Mouse (Mus musculus) layer of hippocampus, adult 18-20 months (tissue): ENCODE results near the gene Saxo2. TPM values are rescaled to one million over a fixed set of nuclear protein-coding genes. Genes with fewer than 3 reads are reported as not detected.
A peak's percentile ranks its signal among the peaks of the same experiment; 100 is the strongest.

Experiments
- DNase-seq, 2 experiments: peaks; one replicate each; pipeline ENCODE4 v3.0.0; 2022; ENCODE audit warnings: low spot score in 2 of 2
- long read RNA-seq: library from polyadenylated mRNA; stranded (forward); transcript quantifications from one replicate; pipeline ENCODE4 v2.0.0, GENCODE M21; 2021
- total RNA-seq, 2 experiments: library from RNA; stranded (reverse); gene quantifications; 2 replicates each; pipeline ENCODE4 v1.2.3; 2021

The Saxo2 gene
- total RNA-seq: 1 to 10 TPM; 6.5 to 9.5 TPM
- long read RNA-seq, transcript Saxo2-202 (2 exons, 430 nt): major isoform, 6 of 7 reads
- long read RNA-seq, partial matches to known transcripts: 1 of 7 reads
- long read RNA-seq, other reads (novel, unspliced or antisense): 0 of 7 reads

GRCm38 (mm10) chr7:82648353-82649080, at the start of gene Saxo2, which contains the start of gene Efl1:
Gene Saxo2, minus strand, starts transcription at chr7:82648528.
Gene Efl1, plus strand, starts transcription at chr7:82648614.
- DNase-seq: peak; percentile 93 to 98

DNA sequence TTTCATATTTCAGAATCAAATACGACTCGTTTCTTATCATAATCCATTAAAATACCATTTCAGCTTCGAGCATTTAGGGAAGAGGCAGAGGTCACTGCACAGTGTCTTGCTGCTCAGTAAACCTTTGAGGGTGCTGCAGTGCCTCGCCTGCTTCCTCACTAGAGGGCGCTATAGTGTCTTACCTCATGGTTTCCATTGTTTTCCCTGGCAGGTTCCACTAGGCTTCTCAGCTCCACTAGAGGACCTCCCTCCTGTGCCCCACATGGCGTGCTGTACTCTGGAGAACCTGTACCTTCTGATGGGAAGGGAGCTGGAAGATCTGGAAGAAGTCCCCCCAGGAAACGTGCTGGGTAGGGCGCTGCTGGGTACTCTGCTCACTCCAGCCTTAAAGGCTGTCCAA, 49.3 kb upstream of the Saxo2 start:
- no peak for DNase-seq

- DNase-seq: no peak
These were observed 42.9 kb upstream of the Saxo2 start for GRCm38 (mm10) chr7:82691021-82691738.

DNA sequence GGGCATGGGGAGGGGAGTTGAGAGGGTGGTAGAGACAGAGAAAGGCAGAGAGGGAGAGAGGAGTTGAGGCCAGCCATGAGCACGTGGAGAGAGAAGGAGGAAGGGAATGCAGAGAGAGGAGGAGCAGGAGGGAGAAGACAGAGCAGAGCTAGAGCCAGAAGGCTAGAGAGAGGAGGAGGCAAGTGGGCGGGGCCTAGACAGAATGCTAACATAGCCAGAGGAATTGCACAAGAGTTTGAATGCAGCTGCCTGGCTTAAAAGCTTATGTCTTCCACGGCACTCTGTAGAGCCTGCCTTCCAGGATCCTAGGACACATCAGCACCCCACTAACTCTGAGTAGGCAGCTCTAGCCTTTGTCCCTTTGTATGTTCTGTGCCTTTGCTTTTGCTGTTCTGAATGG, 40.4 kb upstream of the Saxo2 start:
- peak in 1 of 2 experiments; percentile 65 for DNase-seq

DNA sequence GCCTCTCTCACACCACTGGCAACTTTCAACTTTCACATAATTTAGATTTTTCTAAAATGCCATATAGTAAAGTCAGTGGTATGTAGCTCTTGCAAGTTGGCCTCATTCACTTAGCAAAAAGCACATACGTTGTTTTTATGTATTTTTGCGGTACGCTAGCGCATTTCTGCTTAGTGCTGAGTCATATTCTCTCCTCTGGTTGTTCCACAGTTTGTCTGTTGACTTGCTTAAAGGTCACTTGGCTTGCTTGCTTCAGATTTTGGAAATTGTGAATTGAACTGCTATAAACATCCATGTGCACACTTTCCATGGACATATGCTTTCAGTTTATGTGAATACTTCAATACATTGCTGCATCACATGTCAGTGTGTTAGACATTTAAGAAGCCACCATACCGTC, 31.6 kb upstream of the Saxo2 start:
- no peak for DNase-seq

DNA sequence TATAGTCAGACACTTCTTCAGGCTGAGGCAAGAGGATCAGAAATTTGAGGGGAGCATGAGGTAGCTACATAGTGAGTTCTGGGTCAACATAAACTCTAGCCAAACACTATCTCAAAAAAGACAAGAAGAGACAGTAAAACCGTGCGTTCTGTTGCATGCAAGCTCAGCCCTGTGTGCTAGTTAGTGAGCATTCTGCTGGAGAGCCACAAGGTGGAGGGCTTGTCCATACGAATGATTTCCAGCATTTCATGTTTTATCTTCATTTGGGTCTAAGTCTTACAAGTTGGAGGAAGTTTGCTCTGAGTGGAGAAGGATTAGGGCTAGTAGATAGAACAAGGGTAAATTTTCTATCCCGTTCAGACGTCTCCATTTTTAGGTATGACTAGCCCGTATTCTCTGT, 28.5 kb upstream of the Saxo2 start:
- DNase-seq: peak in 1 of 2 experiments; percentile 40

- no peak for DNase-seq
These were observed 27.7 kb upstream of the Saxo2 start for GRCm38 (mm10) chr7:82676001-82676400.

DNA sequence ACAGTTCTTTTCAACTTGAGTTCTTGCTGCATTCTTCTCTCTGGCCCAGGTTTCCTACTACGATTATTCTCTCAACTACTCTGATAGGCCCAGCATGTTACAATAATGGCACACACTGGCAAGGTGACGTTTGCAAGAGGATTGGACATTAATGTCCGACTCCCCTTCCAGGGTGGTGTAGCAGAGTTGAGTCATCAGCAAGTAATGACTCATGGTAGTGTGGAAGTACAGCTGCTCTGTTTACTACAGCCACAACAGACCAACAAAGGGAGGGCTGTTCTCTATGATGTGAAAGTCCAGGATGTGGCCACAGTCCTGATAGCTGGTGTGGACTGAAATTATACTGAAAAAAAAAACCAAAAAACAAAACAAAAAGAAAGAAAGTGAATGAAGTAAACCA, 16.3 kb upstream of the Saxo2 start:
- DNase-seq: no peak

- no peak for DNase-seq
These were observed 735 bp upstream of the Saxo2 start for GRCm38 (mm10) chr7:82649081-82649445.

- no peak for DNase-seq
These were observed 419 bp downstream of the Saxo2 start for GRCm38 (mm10) chr7:82647909-82648308.

GRCm38 (mm10) chr7:82647183-82647582, 1.1 kb downstream of the Saxo2 start:
- no peak for DNase-seq

DNA sequence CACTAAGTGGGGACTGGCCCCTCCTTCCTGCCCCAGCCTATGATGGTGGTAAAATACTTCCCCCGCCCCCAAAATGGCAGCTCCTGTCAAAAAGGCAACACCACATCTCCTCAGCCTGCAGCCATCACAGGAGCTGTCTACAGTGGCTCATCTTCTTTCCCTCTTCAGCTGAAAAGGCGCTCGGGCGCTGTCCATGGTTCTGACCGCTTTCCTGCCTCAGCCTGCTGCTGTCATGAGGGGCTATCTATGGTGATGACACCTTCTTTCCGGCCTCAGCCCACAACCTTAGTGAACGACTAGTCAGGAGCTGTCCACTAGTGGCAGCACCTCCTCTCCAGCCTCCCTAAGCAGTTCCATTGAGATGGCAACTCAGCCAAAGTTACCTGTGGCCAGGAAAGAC, 23.0 kb downstream of the Saxo2 start:
- no peak for DNase-seq

- peak; percentile 4 to 35 for DNase-seq
These were observed 38.7 kb downstream of the Saxo2 start for GRCm38 (mm10) chr7:82609629-82610028.

- DNase-seq: no peak
These were observed 42.9 kb downstream of the Saxo2 start for GRCm38 (mm10) chr7:82605425-82605824.

DNA sequence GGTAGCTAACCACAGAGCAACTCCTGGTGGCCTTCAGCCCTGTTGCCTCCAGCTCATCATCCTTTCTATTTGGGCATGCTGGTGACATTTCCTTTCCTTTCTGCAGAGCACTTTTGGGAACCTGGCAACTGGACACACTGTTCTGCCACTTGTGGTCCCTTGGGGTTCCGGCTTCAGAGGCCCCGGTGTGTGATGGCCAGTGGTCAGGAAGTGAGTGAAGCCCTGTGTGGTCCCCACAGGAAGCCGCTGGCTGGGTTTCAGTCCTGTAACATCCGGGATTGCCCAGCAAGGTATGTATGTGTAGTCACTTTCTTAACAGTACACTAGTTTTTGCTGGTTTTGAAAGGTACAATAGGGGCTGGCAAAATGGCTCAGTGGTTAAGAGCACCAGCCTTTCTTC, 46.3 kb downstream of the Saxo2 start:
- DNase-seq: no peak

DNA sequence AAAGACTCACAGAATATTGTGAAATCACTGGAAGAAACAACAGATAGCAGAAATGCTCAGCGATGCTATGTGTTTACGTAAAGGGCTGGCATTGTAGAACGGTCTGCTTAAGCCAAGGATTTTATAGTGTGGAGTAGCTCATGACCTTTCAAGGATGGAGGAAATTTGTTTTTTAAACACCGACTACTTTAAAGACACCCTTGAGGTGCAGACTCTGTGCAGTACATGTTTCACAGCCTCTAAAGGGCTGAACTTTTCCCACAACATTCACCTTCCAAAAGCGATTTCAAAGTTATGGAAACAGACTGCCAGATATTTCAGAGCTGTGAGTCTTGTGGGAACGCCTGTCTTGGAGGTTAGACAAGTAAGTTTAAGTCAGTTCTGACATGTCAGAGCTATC, 57.4 kb downstream of the Saxo2 start:
- no peak for DNase-seq

Other genes starting within 250 kb of the Saxo2 start
- 10 to 100 TPM; 16.3 to 17.7 TPM for gene Efl1, start 86 bp upstream of the Saxo2 start, total RNA-seq
- 10 to 100 TPM; 21.7 to 22.4 TPM for gene Mex3b, start 218.8 kb upstream of the Saxo2 start, total RNA-seq